In the genomic region with DNA sequence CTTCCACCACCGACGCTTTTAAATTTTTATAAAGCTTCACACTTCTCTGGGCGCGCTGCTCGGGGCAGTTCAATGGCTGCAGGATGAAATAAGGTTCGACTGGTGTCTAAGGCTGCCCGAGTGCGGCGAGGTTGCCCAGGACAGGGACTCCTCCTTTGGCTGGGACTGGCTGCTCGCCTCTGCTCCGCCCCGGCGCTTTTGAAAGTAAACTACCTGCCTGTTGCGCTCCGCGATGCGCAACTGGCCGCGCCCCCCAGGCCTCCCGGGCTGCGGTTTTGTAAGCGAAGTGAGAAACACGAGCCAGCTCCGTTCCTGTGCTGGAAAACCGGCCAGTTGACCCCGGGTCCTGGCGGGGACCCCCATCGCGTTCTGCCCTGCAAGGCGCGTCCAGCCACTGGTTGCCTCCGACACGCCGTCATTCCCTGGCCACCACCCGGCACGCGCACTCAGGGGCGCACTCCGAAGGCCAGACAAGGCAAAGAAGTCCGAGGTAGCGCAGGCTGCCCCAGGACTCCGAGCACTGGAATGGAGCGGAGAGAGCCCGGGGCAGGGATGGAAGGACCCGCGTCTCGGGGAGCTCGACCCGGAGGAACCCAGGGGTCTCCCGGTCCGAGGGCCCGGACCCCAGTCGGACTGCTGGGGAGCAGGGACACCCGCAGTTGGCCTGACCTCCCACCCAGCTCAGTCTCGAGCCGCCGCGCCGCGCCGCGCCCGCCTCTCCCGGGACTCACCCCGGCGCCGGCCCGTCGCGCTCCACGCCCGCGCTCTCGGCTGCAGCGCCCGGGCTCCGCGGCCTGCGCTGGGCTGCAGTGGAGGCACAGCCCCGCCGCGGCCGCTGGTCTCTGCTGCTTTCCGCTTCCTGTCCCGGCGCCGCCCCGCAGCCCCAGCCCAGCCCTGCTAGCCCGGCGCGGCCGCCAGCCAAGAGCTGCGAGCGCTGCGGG, we compare ENCODE assay signal across 8 mouse cellular contexts. TPM values are rescaled to one million over a fixed set of nuclear protein-coding genes. Genes with fewer than 3 reads are reported as not detected.
DNase-seq lines count a peak whose midpoint lies in the region; ATAC-seq and TF ChIP-seq lines count a peak whose summit lies in the region.

Gene Vangl1 (minus strand): TSS at position 913 of the 941 bp plus-strand sequence.

- peak within 1 kb of the TSS; percentile 93 for H3K9ac ChIP-seq in heart, embryonic 13.5 days
- H3K9ac ChIP-seq in kidney, embryonic 16.5 days (replicated peaks; ENCODE audit: low read length): peak within 1 kb of the TSS; percentile 88

- no peak for TF ChIP-seq CTCF in lung, adult 2 months (IDR thresholded peaks at IDR 0.05; ENCODE audit: insufficient read depth, low read length)

- no peak for ATAC-seq in erythroblast, adult 5-6 weeks (replicated peaks; ENCODE audit: low FRiP score, poor library complexity, severe bottlenecking)
- ATAC-seq in heart, embryonic 13.5 days (ENCODE audit: extremely low read depth, insufficient number of reproducible peaks, low FRiP score, low TSS enrichment): peak; percentile 74
- ATAC-seq in kidney, embryonic 16.5 days (ENCODE audit: low FRiP score, low TSS enrichment): peak; percentile 93

- H3K9me3 ChIP-seq in heart, embryonic 13.5 days: no peaks in the 10 kb centered on the region
- H3K9me3 ChIP-seq in kidney, embryonic 16.5 days (ENCODE audit: low read length): no peaks in the 10 kb centered on the region; the same call in 1 of the 2 replicates

- peak within 1 kb of the TSS; percentile 90 for H3K4me3 ChIP-seq in heart, embryonic 13.5 days
- peak within 1 kb of the TSS; percentile 61 for H3K4me3 ChIP-seq in kidney, embryonic 16.5 days (ENCODE audit: low read length)
- H3K4me3 ChIP-seq in lung, adult 2 months (replicated peaks; ENCODE audit: extremely low read depth, low read depth, low read length): peak within 1 kb of the TSS; percentile 79

- peaks cover 12% of the 10 kb centered on the region; the same call in 1 of the 2 replicates for H3K27me3 ChIP-seq in heart, embryonic 13.5 days (replicated peaks)
- peaks cover 11% of the 10 kb centered on the region; the same call in 1 of the 2 replicates for H3K27me3 ChIP-seq in kidney, embryonic 16.5 days (ENCODE audit: insufficient read depth, low read length)

- peak; percentile 6 for DNase-seq in CD4-positive helper T cell, adult 2 months (ENCODE audit: low read depth, low spot score)
- peak; percentile 54 for DNase-seq in adrenal gland, adult 8-10 months
- DNase-seq in lung, adult 2 months: peak; percentile 71
- peak; percentile 46 for DNase-seq in ovary, postnatal 10 days (ENCODE audit: low spot score)
- DNase-seq in c-Kit-positive CD71-positive TER-119-positive erythroid progenitor cells, embryonic 14.5 days (ENCODE audit: low spot score): no peak

- no peak for TF ChIP-seq POLR2A in lung, adult 2 months (IDR thresholded peaks at IDR 0.05; ENCODE audit: borderline replicate concordance, extremely low read depth, low read depth, low read length)

- H3K4me2 ChIP-seq in heart, embryonic 13.5 days: peak within 1 kb of the TSS; percentile 91
- H3K4me2 ChIP-seq in kidney, embryonic 16.5 days (replicated peaks; ENCODE audit: low read depth, low read length): peak within 1 kb of the TSS; percentile 85

- WGBS in heart, embryonic 13.5 days: under 1% methylated on average over 88 of the region's 95 CpGs
- under 1% methylated on average over 55 of the region's 95 CpGs for WGBS in kidney, embryonic 16.5 days
- under 1% methylated on average over 85 of the region's 95 CpGs for WGBS in lung, adult 2 months

- H3K4me1 ChIP-seq in heart, embryonic 13.5 days: peaks cover 54% of the 10 kb centered on the region
- H3K4me1 ChIP-seq in kidney, embryonic 16.5 days (ENCODE audit: insufficient read depth, low read length): peaks cover 34% of the 10 kb centered on the region
- H3K4me1 ChIP-seq in lung, adult 2 months (ENCODE audit: control insufficient read depth, insufficient read depth, low read length): no peaks in the 10 kb centered on the region; the same call in 1 of the 2 replicates

- no peaks in the 10 kb centered on the region for H3K36me3 ChIP-seq in heart, embryonic 13.5 days
- H3K36me3 ChIP-seq in kidney, embryonic 16.5 days (ENCODE audit: insufficient read depth, low read length): no peaks in the 10 kb centered on the region

- H3K27ac ChIP-seq in heart, embryonic 13.5 days (replicated peaks): peak within 1 kb of the TSS; percentile 87
- H3K27ac ChIP-seq in kidney, embryonic 16.5 days (ENCODE audit: low read length): peak within 1 kb of the TSS; percentile 93

RNA-seq across cellular contexts. Expression of gene Vangl1, which starts in this region (rescaled TPM):
- total RNA-seq in adrenal gland, adult 8-10 months (2022): 10 to 100 TPM; 25.7 to 40.5 (median 29.8) TPM
- 54.0 and 65.0 TPM in 2 replicates for total RNA-seq in erythroblast, adult 5-6 weeks (2015; ENCODE audit: low replicate concordance)
- 178 and 194 TPM in 2 replicates for total RNA-seq in erythroblast, adult 5-6 weeks (2017; ENCODE audit: low replicate concordance)
- polyA plus RNA-seq in heart, embryonic 13.5 days (2015; fragmentation: Nextera tagmentation; extraction: Ambion mirVana): 19.2 and 24.0 TPM in 2 replicates
- 21.1 and 21.7 TPM in 2 replicates for polyA plus RNA-seq in kidney, embryonic 16.5 days (2015; fragmentation: Nextera tagmentation; extraction: Ambion mirVana)
- polyA plus RNA-seq in lung, adult 2 months (2012; rRNA removed): 26.9 and 31.5 TPM in 2 replicates
